Mouse (Mus musculus) left cerebral cortex, postnatal 14 days (tissue): ENCODE measurements around the gene Odf2l. TPM values are rescaled to one million over a fixed set of nuclear protein-coding genes. Genes with fewer than 3 reads are reported as not detected.

Experiments used
- DNase-seq, 2 experiments: peaks; one replicate each; pipeline ENCODE4 v3.0.0; 2021 to 2022; ENCODE audit warnings: low spot score in 2 of 2, mixed read lengths in 1 of 2
- intact Hi-C: fragments of 180-260 bp; cut with DNase I; formaldehyde crosslinking; loops from one replicate; pipeline ENCODE4 v1.15.1; 2025
- total RNA-seq, 2 experiments: library from RNA; stranded (reverse); gene quantifications; 2 replicates each; pipeline ENCODE4 v1.2.3; 2021

Gene Odf2l
- total RNA-seq, 2 experiments from 2014 or later: 15.5 to 17.9 TPM

DNA sequence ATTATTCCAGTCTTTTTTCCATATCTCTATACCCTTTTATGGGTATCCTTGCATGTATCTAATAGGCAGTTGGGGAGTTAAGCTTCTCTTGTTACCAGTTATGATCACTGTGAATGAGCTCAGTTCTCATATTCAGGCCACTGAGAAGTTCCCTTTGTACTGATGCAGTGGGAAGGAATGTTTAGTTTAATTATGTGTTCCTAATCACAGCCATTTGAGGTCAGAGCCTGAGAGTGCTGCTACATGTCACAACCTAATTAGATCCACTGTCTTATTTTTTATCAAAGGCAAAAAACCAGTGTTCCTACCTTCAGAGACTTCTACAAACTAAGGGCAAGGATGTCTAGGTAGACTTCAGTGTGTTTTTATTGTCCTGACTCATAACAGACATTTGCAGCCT is 11.0 kb downstream of the Odf2l start:
- DNase-seq: no peak
- intact Hi-C loops: loop anchor here (10.0 kb wide), 1 partner anchor 305 kb away; no protein-coding TSS in a partner anchor

DNA sequence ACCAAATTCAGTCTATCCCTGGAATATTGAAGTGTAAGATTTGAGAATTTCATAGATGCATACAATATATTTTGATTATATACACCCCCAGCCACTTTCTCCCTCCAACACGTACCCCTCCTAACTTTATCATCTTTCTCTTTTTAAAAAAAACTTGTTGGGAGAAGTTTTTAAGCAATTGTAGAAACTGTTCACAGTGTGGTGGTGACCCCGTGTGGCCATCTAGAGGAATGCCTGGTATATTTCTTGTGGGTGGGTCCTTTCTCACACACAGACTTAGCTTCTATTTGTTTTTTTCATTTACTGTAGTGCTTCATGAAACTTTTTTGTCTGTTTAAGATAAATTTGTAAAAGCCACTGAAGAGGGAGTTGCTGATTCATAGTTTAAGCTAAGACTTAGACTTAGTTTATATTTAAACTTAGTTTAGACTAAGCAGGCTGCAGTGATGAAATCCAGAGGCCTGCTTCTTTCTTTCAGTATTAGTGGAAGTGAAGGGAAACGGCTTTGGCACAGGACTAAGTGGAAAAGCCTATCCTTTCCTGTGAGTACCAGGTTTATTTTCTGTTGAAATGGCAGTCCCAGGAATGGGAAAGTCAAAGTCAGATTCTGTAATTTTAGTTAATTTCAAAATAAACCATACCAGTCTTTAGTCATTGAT is 13.0 kb downstream of the Odf2l start:
- peak; percentile 45 to 62 for DNase-seq
- intact Hi-C loops: no loop called here

DNA sequence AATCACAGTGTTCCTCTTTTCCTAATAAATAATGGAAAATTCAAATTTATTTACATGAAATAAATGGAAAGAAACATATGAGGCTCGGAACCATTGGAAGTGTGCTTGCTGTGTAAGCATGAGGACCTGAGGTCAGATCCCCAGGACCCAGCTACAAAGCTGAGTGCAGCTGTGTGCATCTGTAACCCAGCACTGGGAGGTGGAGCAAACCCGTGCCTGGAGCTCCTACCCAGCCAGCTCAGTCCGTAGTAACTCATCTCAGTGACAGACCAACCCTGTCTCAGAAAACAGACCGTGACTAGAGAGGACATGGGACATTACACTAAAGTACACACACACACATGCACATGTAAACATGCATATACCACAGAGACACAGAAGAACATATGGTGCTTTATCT is 21.8 kb downstream of the Odf2l start:
- intact Hi-C loops: no loop called here
- no peak for DNase-seq

DNA sequence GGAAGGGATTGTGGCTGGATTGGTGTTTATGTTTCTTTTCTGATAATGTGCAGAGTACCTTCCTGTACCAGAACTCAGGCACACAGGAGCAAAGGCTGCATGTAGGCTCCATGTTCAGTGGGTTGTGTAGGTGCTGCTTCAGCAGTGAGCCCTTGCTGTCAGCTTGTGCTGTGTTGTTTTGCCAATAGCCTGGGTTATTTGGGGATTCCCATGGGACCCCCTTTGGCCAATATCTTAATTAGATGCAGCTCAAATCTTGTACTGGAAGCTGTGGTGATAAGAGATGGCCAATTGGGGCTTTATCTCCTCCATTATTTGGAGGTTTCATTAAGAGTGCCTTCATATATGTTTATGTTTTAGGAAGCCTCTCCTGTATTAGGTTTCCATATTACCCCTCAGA is 24.5 kb downstream of the Odf2l start:
- no peak for DNase-seq
- intact Hi-C loops: no loop called here

DNA sequence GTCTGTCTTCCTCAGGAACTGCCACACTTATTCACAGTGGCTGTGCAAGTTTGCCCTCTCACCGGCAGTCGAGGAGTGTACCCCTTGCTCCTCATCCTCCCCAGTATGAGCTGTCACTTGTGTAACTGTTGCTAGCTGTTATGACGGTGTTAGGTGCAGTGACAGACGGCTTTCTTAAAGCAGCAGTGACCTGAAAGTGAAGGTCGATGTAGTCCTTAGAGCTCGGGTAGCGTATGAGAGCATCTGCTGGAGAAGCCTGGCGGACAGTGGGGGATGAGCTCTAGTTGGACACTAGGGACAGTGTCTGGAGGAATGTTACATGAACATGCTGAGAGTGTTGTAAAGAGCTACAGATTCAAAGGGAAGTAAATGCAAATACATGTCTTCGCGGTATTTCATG is 25.5 kb downstream of the Odf2l start:
- no peak for DNase-seq
- intact Hi-C loops: no loop called here

DNA sequence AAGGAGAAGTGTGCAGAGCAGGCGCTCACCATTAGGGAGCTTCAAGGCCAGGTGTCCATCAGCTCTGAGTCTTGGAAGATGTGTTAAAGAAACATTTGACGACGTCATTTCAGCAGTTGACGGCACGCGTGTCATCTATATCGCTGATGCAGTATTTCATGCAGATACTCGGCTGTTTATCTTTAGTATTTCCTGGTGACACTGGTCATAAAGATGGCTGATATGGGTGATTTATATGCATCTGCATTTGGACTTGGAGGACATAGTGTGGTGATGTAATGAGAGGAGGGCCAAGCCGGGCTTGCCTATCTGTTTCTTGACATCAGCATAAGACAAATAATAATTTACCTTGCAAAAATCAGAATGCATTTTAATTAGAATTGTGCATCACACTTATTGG is 28.5 kb downstream of the Odf2l start:
- intact Hi-C loops: no loop called here
- DNase-seq: no peak

DNA sequence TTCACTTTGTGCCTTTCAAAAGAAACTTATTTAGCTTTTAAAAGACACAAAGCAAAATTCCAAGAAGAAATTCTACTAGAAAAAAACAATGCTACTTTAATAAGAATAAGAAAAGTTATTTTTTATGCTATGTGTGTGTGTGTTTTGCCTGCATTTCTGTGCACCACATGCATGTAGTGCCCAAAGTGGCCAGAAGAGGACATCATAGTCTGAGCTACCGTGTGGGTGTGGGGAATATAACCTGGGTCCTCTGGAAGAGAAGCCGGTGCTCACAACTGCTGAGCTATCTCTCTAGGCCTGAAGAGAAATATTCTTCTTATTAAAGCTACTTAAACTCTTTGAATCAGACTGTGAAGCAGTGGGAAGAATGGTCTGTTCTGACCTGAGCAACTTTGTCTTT is 29.1 kb downstream of the Odf2l start:
- intact Hi-C loops: no loop called here
- no peak for DNase-seq

DNA sequence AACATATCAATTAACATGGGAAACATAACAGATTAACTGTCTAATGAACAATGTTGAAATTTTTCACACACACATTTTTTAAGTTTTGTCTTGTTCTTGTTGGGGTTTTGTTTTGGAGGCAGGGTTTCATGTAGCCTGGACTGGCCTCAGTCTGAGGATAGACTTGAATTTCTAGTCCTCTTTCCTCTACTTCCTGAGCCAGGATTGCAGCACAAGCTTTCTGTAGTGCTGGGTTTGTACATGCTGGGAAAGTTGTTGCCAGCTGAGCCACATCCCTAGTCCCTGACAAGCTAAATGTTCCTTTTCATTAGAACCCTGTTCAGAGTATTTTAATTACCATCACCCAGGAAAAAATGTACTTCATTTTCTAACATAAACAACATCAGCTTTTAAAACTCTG is 29.6 kb downstream of the Odf2l start:
- intact Hi-C loops: no loop called here
- DNase-seq: no peak

DNA sequence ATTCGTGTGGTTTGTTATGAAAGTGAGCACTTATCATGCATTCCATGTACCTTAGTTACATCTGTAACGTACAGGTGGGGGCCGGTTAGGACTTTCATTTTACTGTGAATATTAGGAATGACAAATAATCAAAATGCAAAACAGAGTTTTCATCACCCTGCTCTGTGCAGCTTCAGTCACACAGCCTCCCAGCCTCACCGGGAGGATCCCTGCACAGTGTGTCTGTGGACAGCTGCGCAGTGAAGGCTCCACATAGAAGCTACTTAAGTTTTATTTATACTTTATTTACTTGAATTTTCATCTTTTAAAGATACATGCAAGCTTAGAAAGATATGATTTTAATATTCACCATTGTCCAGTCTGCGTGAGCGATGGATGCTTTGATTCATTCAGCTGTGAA is 32.7 kb downstream of the Odf2l start:
- no peak for DNase-seq
- intact Hi-C loops: no loop called here

DNA sequence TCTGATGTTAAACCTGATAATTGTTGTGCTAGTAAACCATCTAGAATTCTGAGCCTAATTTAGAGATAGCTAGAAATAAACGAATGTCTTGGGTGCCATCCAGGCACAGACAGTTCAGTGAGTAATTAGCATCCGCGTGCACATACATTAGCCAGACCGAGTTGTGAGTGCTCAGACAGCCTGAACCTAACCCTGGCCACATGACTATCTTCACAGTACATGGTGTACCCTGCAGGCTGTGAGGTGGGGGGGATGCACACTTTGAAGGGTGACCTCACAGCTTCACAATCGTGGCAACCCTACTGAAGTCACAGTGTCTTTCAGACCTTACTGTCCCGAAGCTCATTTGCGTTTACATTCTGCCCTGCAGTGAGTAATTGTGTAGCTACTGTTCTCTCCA is 33.5 kb downstream of the Odf2l start:
- intact Hi-C loops: no loop called here
- no peak for DNase-seq

DNA sequence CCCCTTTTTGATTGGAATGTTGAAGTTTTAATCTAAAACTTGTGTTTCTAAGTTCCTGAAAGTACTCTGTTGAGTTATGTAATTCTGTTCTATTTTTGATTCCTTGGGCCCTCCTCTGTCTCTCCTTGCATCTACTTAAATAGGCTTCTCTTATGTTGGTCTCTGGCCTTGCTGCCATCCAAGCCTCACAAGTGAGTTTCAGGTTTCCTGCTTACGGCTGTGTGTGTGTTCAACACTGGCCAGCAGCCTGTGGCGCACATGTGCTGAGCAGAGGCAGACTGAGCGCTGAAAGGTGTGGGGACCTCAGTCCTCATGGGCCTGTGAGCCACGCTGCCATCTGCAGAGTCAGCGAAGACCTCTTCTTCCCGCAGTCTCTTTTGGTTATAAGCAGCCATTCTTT is 38.5 kb downstream of the Odf2l start:
- DNase-seq: no peak
- intact Hi-C loops: no loop called here

DNA sequence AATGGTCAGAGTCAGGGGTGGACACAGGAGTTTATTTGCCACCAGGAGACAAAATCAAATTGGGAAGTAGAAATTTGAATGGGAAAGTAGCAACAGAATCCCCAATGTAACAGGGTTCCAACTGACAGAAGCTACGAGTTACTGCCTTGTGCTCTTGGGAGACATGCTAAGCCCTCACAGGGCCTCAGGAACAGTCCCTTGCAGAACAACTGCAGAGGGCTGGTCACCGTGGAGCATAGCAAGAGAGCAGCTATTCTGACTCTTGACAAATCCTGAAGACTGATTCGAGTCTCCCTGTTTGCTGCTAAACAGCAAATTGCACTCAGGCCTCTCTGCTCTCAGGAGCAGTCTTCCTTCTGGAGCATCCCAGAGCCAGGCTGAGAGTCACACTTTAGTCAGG is 40.1 kb downstream of the Odf2l start:
- intact Hi-C loops: no loop called here

DNA sequence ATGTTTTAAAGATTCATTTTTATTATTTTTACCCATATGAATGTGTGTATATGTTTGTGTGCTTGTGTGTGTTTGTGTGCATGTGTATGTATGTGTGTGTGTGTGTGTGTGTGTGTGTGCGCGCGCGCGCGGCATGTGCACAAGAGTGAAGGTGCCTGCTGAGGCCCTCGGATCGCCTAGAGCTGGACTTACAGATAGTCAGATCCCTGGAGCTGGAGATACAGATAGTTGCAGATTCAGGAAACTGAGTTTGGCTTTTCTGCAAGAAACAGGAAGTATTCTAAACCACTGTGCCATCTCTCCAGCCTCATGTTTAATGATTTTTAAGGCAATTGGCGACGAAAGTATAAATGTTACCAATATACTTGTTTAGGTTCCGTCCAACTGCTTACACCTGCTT is 48.4 kb downstream of the Odf2l start:
- DNase-seq: no peak
- intact Hi-C loops: no loop called here

More for the DNA sequence above, 40.1 kb downstream of the Odf2l start:
- no peak for DNase-seq

DNA sequence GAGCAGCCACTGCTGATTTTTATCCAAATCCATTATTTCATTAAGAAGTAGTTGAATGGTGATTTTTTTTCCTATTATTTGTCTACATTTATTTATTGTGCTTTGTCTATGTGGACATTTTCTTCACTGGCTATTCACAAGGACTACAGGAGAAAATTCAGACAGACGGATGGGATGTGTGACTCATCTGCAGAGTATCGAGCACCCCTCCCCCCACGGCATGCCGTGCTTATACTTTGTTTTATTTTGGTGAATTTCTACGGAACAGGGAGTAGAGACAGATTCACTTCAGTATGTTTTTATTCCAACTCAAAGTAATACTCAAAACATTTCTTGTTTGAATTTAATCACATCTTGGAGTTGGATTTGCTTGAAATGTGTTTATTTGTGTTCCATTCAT is 49.4 kb downstream of the Odf2l start:
- intact Hi-C loops: no loop called here
- peak in 1 of 2 experiments; percentile 24 for DNase-seq

DNA sequence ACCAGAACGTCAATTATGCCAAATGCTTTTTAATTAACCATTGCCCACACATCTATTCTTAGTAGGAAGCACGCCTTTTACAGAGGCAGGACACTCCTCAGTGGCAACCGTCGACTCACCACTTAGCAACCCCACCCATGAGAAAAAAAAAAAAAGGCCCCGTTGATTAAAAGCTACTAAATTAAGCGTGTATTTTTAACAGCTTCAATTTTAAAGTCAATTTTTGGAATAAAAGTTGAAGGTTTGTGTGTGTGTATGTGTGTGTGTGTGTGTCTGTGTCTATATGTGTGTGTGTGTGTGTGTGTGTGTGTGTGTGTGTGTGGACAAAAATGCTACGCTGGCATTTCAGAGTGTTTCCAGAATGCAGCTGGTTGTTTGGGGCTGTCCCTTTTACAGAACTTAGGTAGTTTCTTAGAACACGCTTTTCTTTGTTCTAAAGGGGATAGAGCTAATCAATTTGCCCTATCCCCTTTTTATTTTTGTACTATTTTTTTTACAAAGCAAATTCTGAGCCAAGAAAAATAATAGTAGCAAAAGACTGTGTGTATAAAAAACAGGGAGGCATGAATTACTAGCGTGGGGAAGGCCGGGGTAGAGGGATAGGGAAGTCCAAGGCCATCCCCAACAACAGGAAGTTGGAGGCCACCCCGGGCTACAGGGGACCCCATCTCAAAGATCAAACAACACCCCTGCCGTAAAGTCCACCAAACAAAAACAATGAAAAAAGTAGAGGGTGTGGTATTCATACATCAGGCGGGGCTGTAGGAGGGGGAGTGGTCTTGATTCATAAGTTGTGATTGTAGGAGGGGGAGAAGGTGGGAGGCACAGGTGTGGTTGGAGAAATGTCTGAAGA is 50.7 kb downstream of the Odf2l start:
- intact Hi-C loops: no loop called here
- DNase-seq: no peak

DNA sequence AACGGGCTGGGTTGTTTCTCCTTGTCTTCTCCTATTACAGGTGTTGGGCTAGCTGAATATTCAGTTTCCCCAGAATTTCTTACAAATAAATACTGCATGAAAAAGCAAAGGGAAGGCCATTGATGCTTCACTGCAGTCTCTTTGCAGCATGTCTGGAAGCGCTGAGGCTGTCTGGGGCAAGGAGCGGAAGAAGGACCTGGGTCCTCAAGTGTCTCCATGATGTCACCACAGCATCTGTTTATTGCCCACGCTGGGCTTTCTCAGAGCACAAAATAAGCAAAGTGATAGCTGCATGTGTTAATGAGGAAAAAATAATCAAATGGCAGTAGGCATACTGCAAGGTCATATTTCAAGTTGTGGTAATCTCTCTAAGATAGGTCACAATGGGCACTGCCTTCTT is 51.6 kb downstream of the Odf2l start:
- intact Hi-C loops: no loop called here
- no peak for DNase-seq

DNA sequence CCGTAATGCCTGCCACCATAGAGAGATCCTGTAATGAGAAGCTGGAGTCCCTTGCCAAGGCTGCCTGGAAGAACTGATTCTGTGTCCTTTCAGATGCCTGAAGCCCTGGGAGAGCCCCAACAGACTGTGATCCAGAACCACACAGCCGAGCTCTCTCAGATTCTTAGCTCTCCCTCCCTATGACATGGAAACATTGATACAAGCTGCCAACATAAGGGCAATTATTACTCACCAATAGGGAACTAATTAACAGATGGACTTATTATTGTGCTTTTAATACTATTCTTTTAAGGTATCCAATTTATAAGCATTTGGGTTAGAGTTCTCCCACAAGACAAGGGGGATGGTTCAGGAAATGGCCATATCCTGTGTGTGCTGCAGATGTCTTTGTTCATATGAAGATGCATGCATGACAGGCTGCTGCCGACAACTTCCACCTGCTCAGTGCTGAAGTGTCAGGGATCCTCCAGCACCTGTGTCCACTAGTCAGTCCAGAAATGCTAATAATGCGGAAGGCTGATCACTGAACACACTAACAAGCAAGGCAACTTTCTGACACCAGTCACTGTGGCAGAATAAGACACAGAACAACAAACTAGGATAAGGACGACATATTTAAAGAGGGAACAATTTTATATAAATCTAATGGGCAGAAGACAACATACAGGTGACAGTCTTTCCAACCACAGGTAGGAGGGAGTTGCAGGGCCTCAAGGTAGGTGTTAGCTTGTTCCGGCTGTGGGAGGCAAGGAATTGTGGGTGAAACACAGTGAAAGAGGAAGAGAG is 52.4 kb downstream of the Odf2l start:
- intact Hi-C loops: no loop called here
- DNase-seq: no peak

DNA sequence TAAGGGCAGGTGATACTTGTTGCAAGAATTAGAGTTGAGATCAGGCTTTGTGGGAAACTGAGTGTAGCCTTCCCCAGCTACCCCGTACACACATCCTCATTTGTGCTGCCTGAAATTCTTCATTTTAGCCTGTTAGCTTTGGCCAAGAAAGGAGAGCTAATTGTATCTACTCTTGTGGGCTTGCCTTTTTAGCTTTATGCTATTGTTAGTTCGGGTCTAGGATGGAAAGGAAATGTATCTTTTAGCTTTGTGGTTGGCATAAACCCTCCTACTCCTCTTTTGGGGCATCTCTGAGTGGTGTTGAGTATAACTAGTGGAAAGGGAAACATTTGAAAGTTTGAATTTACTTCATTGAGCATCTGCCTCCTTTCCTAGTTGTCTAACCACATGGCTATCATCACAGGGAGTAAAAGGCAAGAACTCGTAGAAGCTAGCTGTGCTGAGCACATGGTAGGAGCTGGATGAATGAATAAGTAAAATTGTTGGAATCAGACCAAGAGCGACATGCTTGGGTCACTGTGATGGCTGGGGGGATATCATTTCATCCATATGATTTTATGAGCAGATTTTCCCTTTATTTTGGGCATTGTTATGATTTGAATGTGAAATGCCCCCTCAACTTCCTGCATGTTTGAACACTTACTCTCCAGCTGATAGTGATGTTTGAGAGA is 53.1 kb downstream of the Odf2l start:
- no peak for DNase-seq
- intact Hi-C loops: no loop called here

DNA sequence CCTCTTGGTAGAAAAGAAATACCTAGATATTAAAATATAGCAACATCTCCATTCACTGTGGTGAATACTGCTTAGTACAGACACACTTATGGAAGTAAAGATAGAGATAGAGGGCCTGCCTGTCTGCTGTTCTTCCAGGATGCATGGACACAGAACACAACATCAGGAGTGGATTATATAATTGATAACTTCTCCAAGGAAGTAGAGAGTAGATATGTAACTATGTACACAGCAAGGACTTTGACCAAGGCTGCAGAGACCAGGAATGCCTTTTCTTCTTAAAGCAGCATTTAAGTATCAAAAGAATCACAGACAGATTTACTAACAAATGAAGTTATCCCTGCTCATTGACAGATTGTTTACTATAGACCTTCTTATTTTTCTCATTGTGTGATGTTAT is 66.3 kb downstream of the Odf2l start:
- no peak for DNase-seq
- intact Hi-C loops: no loop called here

DNA sequence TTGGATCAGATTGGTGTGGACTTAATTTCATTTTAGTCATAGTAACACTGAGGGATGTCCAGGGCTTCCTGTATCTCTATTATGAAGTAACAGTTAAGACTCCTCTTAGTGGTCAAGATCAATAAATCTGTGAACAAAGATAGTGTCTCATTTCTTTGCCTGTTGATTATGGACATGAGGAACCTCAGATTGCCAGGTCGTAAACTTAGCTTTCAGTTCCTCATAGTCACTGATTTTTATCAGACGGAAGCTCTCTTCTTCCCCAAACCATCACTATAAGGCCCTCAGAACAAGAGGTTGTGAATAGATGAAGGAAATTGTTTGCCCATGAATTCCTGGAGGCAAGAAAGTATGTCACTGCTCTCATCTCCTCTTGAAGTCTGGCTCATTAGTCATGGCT is 73.6 kb downstream of the Odf2l start:
- no peak for DNase-seq
- intact Hi-C loops: no loop called here
